In genomic region chr8:120618110-120618509, GRCm38 (mm10) we compare ENCODE assay signal across 8 mouse cellular contexts. TPM values are rescaled to one million over a fixed set of nuclear protein-coding genes. Genes with fewer than 3 reads are reported as not detected.
A peak's percentile ranks its signal among the peaks of the same experiment; 100 is the strongest.
DNase-seq lines count a peak whose midpoint lies in the region; ATAC-seq and TF ChIP-seq lines count a peak whose summit lies in the region.

No protein-coding gene starts in this region.

- 3% methylated on average over 6 of the region's 6 CpGs for WGBS in heart, embryonic 10.5 days
- 2% methylated on average over 6 of the region's 6 CpGs for WGBS in kidney, embryonic 16.5 days
- WGBS in liver, embryonic 14.5 days (ENCODE audit: insufficient replicate concordance), result 0% methylated on average over 6 of the region's 6 CpGs
- 2% methylated on average over 6 of the region's 6 CpGs for WGBS in neural tube, embryonic 12.5 days

- peaks cover 63% of the 10 kb centered on the region for H3K4me1 ChIP-seq in heart, embryonic 10.5 days
- H3K4me1 ChIP-seq in kidney, embryonic 16.5 days (ENCODE audit: insufficient read depth, low read length), result peaks cover 13% of the 10 kb centered on the region
- H3K4me1 ChIP-seq in liver, embryonic 14.5 days (replicated peaks; ENCODE audit: control insufficient read depth in 2 of 2, insufficient read depth in 2 of 2, low read length in 1 of 2), result peaks cover 0 to 4% of the 10 kb centered on the region in 2 experiments; a peak in 1 of 4 replicates
- H3K4me1 ChIP-seq in neural tube, embryonic 12.5 days, result peaks cover 30% of the 10 kb centered on the region

- no peaks in the 10 kb centered on the region for H3K27me3 ChIP-seq in heart, embryonic 10.5 days (ENCODE audit: insufficient read depth, poor library complexity, severe bottlenecking)
- H3K27me3 ChIP-seq in kidney, embryonic 16.5 days (ENCODE audit: insufficient read depth, low read length), result no peaks in the 10 kb centered on the region
- H3K27me3 ChIP-seq in liver, embryonic 14.5 days (ENCODE audit: control insufficient read depth, insufficient read depth, low read length), result no peaks in the 10 kb centered on the region
- no peaks in the 10 kb centered on the region for H3K27me3 ChIP-seq in neural tube, embryonic 12.5 days (replicated peaks)

- peak; percentile 59 for DNase-seq in CD8-positive naive resting alpha-beta T cell, adult 2 months (ENCODE audit: low read depth in 2 of 2, low spot score in 2 of 2)
- peak; percentile 83 for DNase-seq in adrenal gland, postnatal 10 days
- peak; percentile 89 for DNase-seq in embryo, embryonic 9.5 days (ENCODE audit: extremely low spot score)
- peak; percentile 89 for DNase-seq in heart, embryonic 10.5 days (ENCODE audit: low spot score)
- DNase-seq in liver, embryonic 14.5 days (ENCODE audit: low read depth in 3 of 3, low spot score in 3 of 3), result peak; percentile 32 to 44 (median 39)
- peak; percentile 40 to 73 for DNase-seq in thymus, postnatal 10 days (ENCODE audit: low spot score in 2 of 2)

- peak overlapping the region; percentile 47; the same call in 1 of the 2 replicates for H3K9ac ChIP-seq in kidney, embryonic 16.5 days (replicated peaks; ENCODE audit: low read length)
- H3K9ac ChIP-seq in liver, embryonic 14.5 days (replicated peaks), result no peak overlapping the region
- no peak overlapping the region for H3K9ac ChIP-seq in neural tube, embryonic 12.5 days

- 0 out of 2 replicates have a peak overlapping the region, but pooled peaks have one; percentile 12 for H3K4me3 ChIP-seq in heart, embryonic 10.5 days
- no peak overlapping the region for H3K4me3 ChIP-seq in kidney, embryonic 16.5 days (ENCODE audit: low read length)
- H3K4me3 ChIP-seq in liver, embryonic 14.5 days (ENCODE audit: insufficient read depth in 1 of 2, low read depth in 2 of 2, low read length in 2 of 2), result no peak overlapping the region
- no peak overlapping the region for H3K4me3 ChIP-seq in neural tube, embryonic 12.5 days

- no peaks in the 10 kb centered on the region for H3K36me3 ChIP-seq in heart, embryonic 10.5 days
- H3K36me3 ChIP-seq in kidney, embryonic 16.5 days (ENCODE audit: insufficient read depth, low read length), result no peaks in the 10 kb centered on the region
- no peaks in the 10 kb centered on the region for H3K36me3 ChIP-seq in liver, embryonic 14.5 days (replicated peaks; ENCODE audit: control insufficient read depth, insufficient read depth, low read depth)
- no peaks in the 10 kb centered on the region for H3K36me3 ChIP-seq in neural tube, embryonic 12.5 days

- peak; percentile 95 for TF ChIP-seq CTCF in liver, embryonic 14.5 days (IDR thresholded peaks at IDR 0.05; ENCODE audit: low read depth)

- no peaks in the 10 kb centered on the region for H3K9me3 ChIP-seq in heart, embryonic 10.5 days
- no peaks in the 10 kb centered on the region for H3K9me3 ChIP-seq in kidney, embryonic 16.5 days (ENCODE audit: low read length)
- no peaks in the 10 kb centered on the region for H3K9me3 ChIP-seq in liver, embryonic 14.5 days (ENCODE audit: control insufficient read depth, low read length)
- no peaks in the 10 kb centered on the region for H3K9me3 ChIP-seq in neural tube, embryonic 12.5 days

- H3K4me2 ChIP-seq in kidney, embryonic 16.5 days (replicated peaks; ENCODE audit: low read depth, low read length), result no peak overlapping the region
- no peak overlapping the region for H3K4me2 ChIP-seq in liver, embryonic 14.5 days (ENCODE audit: low read depth)
- peak overlapping the region; percentile 32; the same call in 1 of the 2 replicates for H3K4me2 ChIP-seq in neural tube, embryonic 12.5 days (replicated peaks)

- no peak for TF ChIP-seq EP300 in liver, embryonic 14.5 days (IDR thresholded peaks at IDR 0.05; ENCODE audit: low read depth)

- peak; percentile 39 for ATAC-seq in kidney, embryonic 16.5 days (ENCODE audit: low FRiP score, low TSS enrichment)
- ATAC-seq in liver, embryonic 14.5 days (ENCODE audit: insufficient read depth), result no peak
- peak; percentile 59 for ATAC-seq in neural tube, embryonic 12.5 days (ENCODE audit: low FRiP score, low read depth)

- H3K27ac ChIP-seq in heart, embryonic 10.5 days, result peak overlapping the region; percentile 39; the same call in 1 of the 2 replicates
- H3K27ac ChIP-seq in kidney, embryonic 16.5 days (ENCODE audit: low read length), result no peak overlapping the region
- no peak overlapping the region for H3K27ac ChIP-seq in liver, embryonic 14.5 days
- no peak overlapping the region for H3K27ac ChIP-seq in neural tube, embryonic 12.5 days

RNA-seq across cellular contexts. Expression of gene Gins2, which starts 29.0 kb away (rescaled TPM):
- 10 to 100 TPM; 18.6 to 19.0 TPM for total RNA-seq in adrenal gland, postnatal 10 days (2021)
- polyA plus RNA-seq in heart, embryonic 10.5 days (2016; fragmentation: Nextera tagmentation; extraction: Ambion mirVana), result 106 and 125 TPM in 2 replicates
- 114 and 117 TPM in 2 replicates for polyA plus RNA-seq in kidney, embryonic 16.5 days (2015; fragmentation: Nextera tagmentation; extraction: Ambion mirVana)
- polyA plus RNA-seq in liver, embryonic 14.5 days (2012; rRNA removed), result 31.5 and 37.5 TPM in 2 replicates
- polyA plus RNA-seq in liver, embryonic 14.5 days (2014; fragmentation: Nextera tagmentation; extraction: Ambion mirVana), result 63.4 and 63.7 TPM in 2 replicates
- polyA plus RNA-seq in neural tube, embryonic 12.5 days (2016; fragmentation: Nextera tagmentation; extraction: Ambion mirVana), result 53.4 and 54.7 TPM in 2 replicates

RNA-seq across cellular contexts. Expression of gene 1190005I06Rik, which starts 29.3 kb away (rescaled TPM):
- 10 to 100 TPM; 28.3 to 32.8 TPM for total RNA-seq in adrenal gland, postnatal 10 days (2021)
- polyA plus RNA-seq in heart, embryonic 10.5 days (2016; fragmentation: Nextera tagmentation; extraction: Ambion mirVana), result 4.6 and 7.7 TPM in 2 replicates
- 2.3 and 2.4 TPM in 2 replicates for polyA plus RNA-seq in kidney, embryonic 16.5 days (2015; fragmentation: Nextera tagmentation; extraction: Ambion mirVana)
- 0.26 and 0.28 TPM in 2 replicates for polyA plus RNA-seq in liver, embryonic 14.5 days (2012; rRNA removed)
- 0.86 and 1.7 TPM in 2 replicates for polyA plus RNA-seq in liver, embryonic 14.5 days (2014; fragmentation: Nextera tagmentation; extraction: Ambion mirVana)
- polyA plus RNA-seq in neural tube, embryonic 12.5 days (2016; fragmentation: Nextera tagmentation; extraction: Ambion mirVana), result 4.0 and 6.3 TPM in 2 replicates

RNA-seq across cellular contexts. Expression of gene Gm27021, which starts 49.8 kb away (rescaled TPM):
- total RNA-seq in adrenal gland, postnatal 10 days (2021), result not detected
- polyA plus RNA-seq in heart, embryonic 10.5 days (2016; fragmentation: Nextera tagmentation; extraction: Ambion mirVana), result 1.9 and 2.8 TPM in 2 replicates
- 3.4 and 4.2 TPM in 2 replicates for polyA plus RNA-seq in kidney, embryonic 16.5 days (2015; fragmentation: Nextera tagmentation; extraction: Ambion mirVana)
- polyA plus RNA-seq in liver, embryonic 14.5 days (2012; rRNA removed), result 0.30 and 0.38 TPM in 2 replicates
- polyA plus RNA-seq in liver, embryonic 14.5 days (2014; fragmentation: Nextera tagmentation; extraction: Ambion mirVana), result not detected in 2 replicates
- 2.4 and 6.3 TPM in 2 replicates for polyA plus RNA-seq in neural tube, embryonic 12.5 days (2016; fragmentation: Nextera tagmentation; extraction: Ambion mirVana)

RNA-seq across cellular contexts. Expression of gene Cox4i1, which starts 49.9 kb away (rescaled TPM):
- 1,000 to 10,000 TPM; 2,747 to 2,903 TPM for total RNA-seq in adrenal gland, postnatal 10 days (2021)
- 1,295 and 1,617 TPM in 2 replicates for polyA plus RNA-seq in heart, embryonic 10.5 days (2016; fragmentation: Nextera tagmentation; extraction: Ambion mirVana)
- polyA plus RNA-seq in kidney, embryonic 16.5 days (2015; fragmentation: Nextera tagmentation; extraction: Ambion mirVana), result 1,211 and 1,278 TPM in 2 replicates
- polyA plus RNA-seq in liver, embryonic 14.5 days (2012; rRNA removed), result 383 and 573 TPM in 2 replicates
- 701 and 721 TPM in 2 replicates for polyA plus RNA-seq in liver, embryonic 14.5 days (2014; fragmentation: Nextera tagmentation; extraction: Ambion mirVana)
- 950 and 1,041 TPM in 2 replicates for polyA plus RNA-seq in neural tube, embryonic 12.5 days (2016; fragmentation: Nextera tagmentation; extraction: Ambion mirVana)

RNA-seq across cellular contexts. Expression of gene Emc8, which starts 50.3 kb away (rescaled TPM):
- 100 to 1,000 TPM; 113 to 117 TPM for total RNA-seq in adrenal gland, postnatal 10 days (2021)
- 249 and 314 TPM in 2 replicates for polyA plus RNA-seq in heart, embryonic 10.5 days (2016; fragmentation: Nextera tagmentation; extraction: Ambion mirVana)
- 253 and 262 TPM in 2 replicates for polyA plus RNA-seq in kidney, embryonic 16.5 days (2015; fragmentation: Nextera tagmentation; extraction: Ambion mirVana)
- polyA plus RNA-seq in liver, embryonic 14.5 days (2012; rRNA removed), result 40.3 and 45.5 TPM in 2 replicates
- 122 and 125 TPM in 2 replicates for polyA plus RNA-seq in liver, embryonic 14.5 days (2014; fragmentation: Nextera tagmentation; extraction: Ambion mirVana)
- polyA plus RNA-seq in neural tube, embryonic 12.5 days (2016; fragmentation: Nextera tagmentation; extraction: Ambion mirVana), result 204 and 214 TPM in 2 replicates

Comparison
In these comparisons a context has a peak if more than half of its experiments do, and no peak if none do; other contexts are left out.
1. DNase-seq: peak in every context shown above with its lines; median percentile 89 in embryo, embryonic 9.5 days; 89 in heart, embryonic 10.5 days; 83 in adrenal gland, postnatal 10 days; 59 in CD8-positive naive resting alpha-beta T cell, adult 2 months; 56 in thymus, postnatal 10 days; 39 in liver, embryonic 14.5 days.